In the genomic region with DNA sequence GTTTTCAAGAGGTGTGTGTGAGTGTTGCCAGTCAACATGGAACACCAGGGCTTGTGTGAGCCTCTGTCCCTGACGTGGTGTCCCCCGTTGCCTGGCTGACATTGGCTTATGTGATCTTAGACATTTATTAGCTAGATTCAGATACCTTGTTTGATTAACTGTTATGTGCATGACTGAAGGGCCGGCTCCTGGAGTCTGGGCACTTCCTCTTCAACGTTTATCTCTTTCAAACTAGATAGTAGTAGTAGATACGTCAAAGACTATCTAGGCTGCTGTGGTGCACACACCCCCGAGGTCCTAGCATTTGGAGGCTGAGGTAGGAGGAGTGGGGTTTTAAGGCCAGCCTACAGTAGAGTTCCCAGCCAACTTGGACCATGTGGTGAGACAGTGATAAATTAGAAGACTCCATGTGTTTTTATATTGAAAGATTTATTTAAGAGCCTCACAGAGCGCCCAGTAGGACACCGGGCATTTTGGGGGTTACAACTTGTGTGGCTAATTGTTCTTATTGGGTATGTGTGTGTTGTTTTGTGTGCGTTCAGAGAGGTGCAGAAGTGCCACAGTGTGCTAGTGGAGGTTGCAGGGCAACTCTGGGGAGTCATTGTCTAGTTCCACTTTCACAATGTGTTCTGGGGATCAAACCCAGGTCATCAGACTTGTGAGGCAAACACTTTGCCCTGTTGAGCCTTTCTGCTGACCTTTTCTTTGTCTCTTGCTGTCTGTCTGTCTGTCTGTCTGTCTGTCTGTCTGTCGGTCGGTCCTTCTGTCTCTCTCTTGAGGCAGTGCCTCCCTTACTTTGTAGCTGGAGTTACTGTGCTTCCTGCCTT, we compare ENCODE assay signal across 8 mouse cellular contexts. TPM values are rescaled to one million over a fixed set of nuclear protein-coding genes. Genes with fewer than 3 reads are reported as not detected.
DNase-seq lines count a peak whose midpoint lies in the region; ATAC-seq and TF ChIP-seq lines count a peak whose summit lies in the region.

No protein-coding gene starts in this region.

- H3K4me2 ChIP-seq in hindbrain, embryonic 11.5 days (replicated peaks; ENCODE audit: low read depth, low read length): peak overlapping the region; percentile 83

- 0 out of 2 replicates have a peak overlapping the region, but pooled peaks have one; percentile 7 for H3K9ac ChIP-seq in hindbrain, embryonic 11.5 days (ENCODE audit: low read depth, low read length)

- no peaks in the 10 kb centered on the region for H3K9me3 ChIP-seq in hindbrain, embryonic 11.5 days (ENCODE audit: control insufficient read depth, low read length)

- WGBS in cerebellum, adult 2 months: 49% methylated on average over 11 of the region's 11 CpGs
- WGBS in bone marrow, adult 2 months: 36% methylated on average over 11 of the region's 11 CpGs
- 52% methylated on average over 11 of the region's 11 CpGs for WGBS in hindbrain, embryonic 11.5 days

- H3K27ac ChIP-seq in cerebellum, adult 2 months (ENCODE audit: insufficient read depth, low read length): 0 out of 2 replicates have a peak overlapping the region, but pooled peaks have one; percentile 10
- H3K27ac ChIP-seq in bone marrow, adult 2 months (ENCODE audit: control insufficient read depth, insufficient read depth, low read depth, low read length, poor library complexity): peak overlapping the region; percentile 80
- H3K27ac ChIP-seq in hindbrain, embryonic 11.5 days (ENCODE audit: low read depth, low read length): no peak overlapping the region

- peaks cover 13% of the 10 kb centered on the region for H3K4me1 ChIP-seq in cerebellum, adult 2 months (ENCODE audit: control insufficient read depth, insufficient read depth, low read length)
- H3K4me1 ChIP-seq in bone marrow, adult 2 months (ENCODE audit: control insufficient read depth, insufficient read depth, low read length): peaks cover 4% of the 10 kb centered on the region
- H3K4me1 ChIP-seq in hindbrain, embryonic 11.5 days (replicated peaks; ENCODE audit: control insufficient read depth, insufficient read depth, low read length): peaks cover 9% of the 10 kb centered on the region

- ATAC-seq in cerebellum, adult (ENCODE audit: insufficient number of reproducible peaks, low FRiP score, low TSS enrichment): no peak
- ATAC-seq in hindbrain, embryonic 11.5 days (ENCODE audit: low FRiP score): no peak
- peak; percentile 66 for ATAC-seq in megakaryocyte progenitor cell, adult 5-6 weeks (replicated peaks; ENCODE audit: poor library complexity)

- no peaks in the 10 kb centered on the region for H3K27me3 ChIP-seq in cerebellum, adult 2 months (ENCODE audit: control insufficient read depth, insufficient read depth, low read length)
- no peaks in the 10 kb centered on the region for H3K27me3 ChIP-seq in hindbrain, embryonic 11.5 days (ENCODE audit: control insufficient read depth, insufficient read depth, low read length)

- DNase-seq in cerebellum, adult 2 months: no peak
- DNase-seq in hindbrain, embryonic 11.5 days (ENCODE audit: low spot score): no peak
- no peak for DNase-seq in thymus, postnatal 10 days (ENCODE audit: low spot score in 2 of 2)
- no peak for DNase-seq in cerebellum, adult 11-12 months
- no peak for DNase-seq in cerebellum, postnatal 36 days

- TF ChIP-seq CTCF in cerebellum, adult 2 months (IDR thresholded peaks at IDR 0.05; ENCODE audit: borderline replicate concordance, insufficient read depth, low read depth, low read length): no peak
- no peak for TF ChIP-seq CTCF in bone marrow, adult 2 months (IDR thresholded peaks at IDR 0.05; ENCODE audit: control insufficient read depth, insufficient read depth, low read length)

- no peak for TF ChIP-seq POLR2A in cerebellum, adult 2 months (IDR thresholded peaks at IDR 0.05; ENCODE audit: borderline replicate concordance, insufficient read depth, low read length)
- TF ChIP-seq POLR2A in bone marrow, adult 2 months (IDR thresholded peaks at IDR 0.05; ENCODE audit: borderline replicate concordance, control insufficient read depth, low read depth, low read length): no peak

- peak overlapping the region; percentile 93 for H3K4me3 ChIP-seq in cerebellum, adult 2 months (replicated peaks; ENCODE audit: insufficient read depth, low read depth, low read length)
- H3K4me3 ChIP-seq in bone marrow, adult 2 months (replicated peaks; ENCODE audit: control insufficient read depth, low read depth, low read length): peak overlapping the region; percentile 92
- H3K4me3 ChIP-seq in hindbrain, embryonic 11.5 days (ENCODE audit: low read depth, low read length): peak overlapping the region; percentile 89

- H3K36me3 ChIP-seq in hindbrain, embryonic 11.5 days (ENCODE audit: control insufficient read depth, insufficient read depth, low read length): no peaks in the 10 kb centered on the region

RNA-seq across cellular contexts. Expression of a gene that starts 1.6 kb away (rescaled TPM):
- polyA plus RNA-seq in cerebellum, adult 2 months (2012; rRNA removed): 18.2 and 18.5 TPM in 2 replicates
- 5.9 and 7.9 TPM in 2 replicates for polyA plus RNA-seq in bone marrow, adult 2 months (2011; ENCODE audit: insufficient read depth, insufficient read length, low replicate concordance, missing spikeins)
- 4.9 TPM in 2 replicates for polyA plus RNA-seq in hindbrain, embryonic 11.5 days (2014; fragmentation: Nextera tagmentation; extraction: Ambion mirVana)
- 6.0 and 8.1 TPM in 2 replicates for total RNA-seq in megakaryocyte progenitor cell, adult 5-6 weeks (2015)
- total RNA-seq in megakaryocyte progenitor cell, adult 5-6 weeks (2017): 8.4 and 9.3 TPM in 2 replicates

RNA-seq across cellular contexts. Expression of a gene that starts 19.9 kb away (rescaled TPM):
- 81.7 and 85.3 TPM in 2 replicates for polyA plus RNA-seq in cerebellum, adult 2 months (2012; rRNA removed)
- polyA plus RNA-seq in bone marrow, adult 2 months (2011; ENCODE audit: insufficient read depth, insufficient read length, low replicate concordance, missing spikeins): 49.4 and 74.7 TPM in 2 replicates
- polyA plus RNA-seq in hindbrain, embryonic 11.5 days (2014; fragmentation: Nextera tagmentation; extraction: Ambion mirVana): 344 and 359 TPM in 2 replicates
- 147 and 154 TPM in 2 replicates for total RNA-seq in megakaryocyte progenitor cell, adult 5-6 weeks (2015)
- 128 and 132 TPM in 2 replicates for total RNA-seq in megakaryocyte progenitor cell, adult 5-6 weeks (2017)

RNA-seq across cellular contexts. Expression of a gene that starts 37.4 kb away (rescaled TPM):
- 152 and 156 TPM in 2 replicates for polyA plus RNA-seq in cerebellum, adult 2 months (2012; rRNA removed)
- polyA plus RNA-seq in bone marrow, adult 2 months (2011; ENCODE audit: insufficient read depth, insufficient read length, low replicate concordance, missing spikeins): 67.3 and 80.9 TPM in 2 replicates
- 10.4 and 10.9 TPM in 2 replicates for polyA plus RNA-seq in hindbrain, embryonic 11.5 days (2014; fragmentation: Nextera tagmentation; extraction: Ambion mirVana)
- 27.6 and 32.4 TPM in 2 replicates for total RNA-seq in megakaryocyte progenitor cell, adult 5-6 weeks (2015)
- total RNA-seq in megakaryocyte progenitor cell, adult 5-6 weeks (2017): 46.4 and 57.5 TPM in 2 replicates

RNA-seq across cellular contexts. Expression of a gene that starts 51.2 kb away (rescaled TPM):
- polyA plus RNA-seq in cerebellum, adult 2 months (2012; rRNA removed): 74.2 and 74.9 TPM in 2 replicates
- polyA plus RNA-seq in bone marrow, adult 2 months (2011; ENCODE audit: insufficient read depth, insufficient read length, low replicate concordance, missing spikeins): 9.1 and 28.9 TPM in 2 replicates
- 35.5 and 43.6 TPM in 2 replicates for polyA plus RNA-seq in hindbrain, embryonic 11.5 days (2014; fragmentation: Nextera tagmentation; extraction: Ambion mirVana)
- total RNA-seq in megakaryocyte progenitor cell, adult 5-6 weeks (2015): 29.5 and 34.7 TPM in 2 replicates
- 29.0 and 34.3 TPM in 2 replicates for total RNA-seq in megakaryocyte progenitor cell, adult 5-6 weeks (2017)

RNA-seq across cellular contexts. Expression of a gene that starts 51.8 kb away (rescaled TPM):
- polyA plus RNA-seq in cerebellum, adult 2 months (2012; rRNA removed): 49.3 and 51.5 TPM in 2 replicates
- polyA plus RNA-seq in bone marrow, adult 2 months (2011; ENCODE audit: insufficient read depth, insufficient read length, low replicate concordance, missing spikeins): 20.2 and 30.6 TPM in 2 replicates
- 89.5 and 93.9 TPM in 2 replicates for polyA plus RNA-seq in hindbrain, embryonic 11.5 days (2014; fragmentation: Nextera tagmentation; extraction: Ambion mirVana)
- 60.7 and 61.8 TPM in 2 replicates for total RNA-seq in megakaryocyte progenitor cell, adult 5-6 weeks (2015)
- total RNA-seq in megakaryocyte progenitor cell, adult 5-6 weeks (2017): 29.6 and 30.4 TPM in 2 replicates
